Mouse (Mus musculus) left cerebral cortex, adult 2 months (tissue): ENCODE data around the gene Ifnar2. TPM values are rescaled to one million over a fixed set of nuclear protein-coding genes. Genes with fewer than 3 reads are reported as not detected.
A peak's percentile ranks its signal among the peaks of the same experiment; 100 is the strongest.

Experiments
- DNase-seq, 2 experiments: peaks; one replicate each; pipeline ENCODE4 v3.0.0; 2021 to 2022; ENCODE audit warnings: low spot score in 2 of 2, mixed read lengths in 1 of 2; ENCODE audit errors: extremely low spot score in 1 of 2
- H3K27ac ChIP-seq: fragments of 200-600 bp; 2 replicates; pipeline ENCODE4 v1.8.1; 2022
- H3K4me3 ChIP-seq: fragments of 200-600 bp; 2 replicates; pipeline ENCODE4 v1.8.1; 2022
- CTCF ChIP-seq: fragments of 200-600 bp; IDR thresholded peaks from 2 replicates; pipeline ENCODE4 v1.8.1; 2022; ENCODE audit warnings: antibody characterized with exemption, mild to moderate bottlenecking, moderate library complexity
- intact Hi-C: fragments of 180-260 bp; cut with DNase I; formaldehyde crosslinking; loops from one replicate; pipeline ENCODE4 v1.15.1; 2025
- total RNA-seq, 2 experiments: library from RNA; stranded (reverse); gene quantifications; 2 replicates each; pipeline ENCODE4 v1.2.3; 2021

Ifnar2 gene
- total RNA-seq, 2 experiments from 2014 or later = 20.2 to 20.3 TPM

DNA sequence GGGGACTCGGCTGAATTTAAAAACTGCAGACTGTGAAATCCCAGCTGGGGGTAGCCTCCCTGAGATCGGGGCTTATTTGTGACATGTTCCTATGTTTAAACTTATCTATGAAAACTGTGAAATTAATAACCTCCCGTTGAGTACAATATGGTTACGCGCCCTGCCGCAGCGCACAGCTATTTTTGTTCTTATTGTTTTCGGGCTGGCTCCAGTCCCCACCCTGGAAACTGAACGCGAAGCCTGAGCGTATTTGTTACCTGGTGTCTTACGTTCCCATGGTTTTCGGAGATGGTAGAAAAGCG, 24.4 kb upstream of the Ifnar2 start:
- no peak overlapping the region; the same call in 1 of the 2 replicates for H3K27ac ChIP-seq
- no peak for TF ChIP-seq CTCF
- H3K4me3 ChIP-seq = peak overlapping the region; percentile 26
- intact Hi-C loops = no loop called here
- no peak for DNase-seq

DNA sequence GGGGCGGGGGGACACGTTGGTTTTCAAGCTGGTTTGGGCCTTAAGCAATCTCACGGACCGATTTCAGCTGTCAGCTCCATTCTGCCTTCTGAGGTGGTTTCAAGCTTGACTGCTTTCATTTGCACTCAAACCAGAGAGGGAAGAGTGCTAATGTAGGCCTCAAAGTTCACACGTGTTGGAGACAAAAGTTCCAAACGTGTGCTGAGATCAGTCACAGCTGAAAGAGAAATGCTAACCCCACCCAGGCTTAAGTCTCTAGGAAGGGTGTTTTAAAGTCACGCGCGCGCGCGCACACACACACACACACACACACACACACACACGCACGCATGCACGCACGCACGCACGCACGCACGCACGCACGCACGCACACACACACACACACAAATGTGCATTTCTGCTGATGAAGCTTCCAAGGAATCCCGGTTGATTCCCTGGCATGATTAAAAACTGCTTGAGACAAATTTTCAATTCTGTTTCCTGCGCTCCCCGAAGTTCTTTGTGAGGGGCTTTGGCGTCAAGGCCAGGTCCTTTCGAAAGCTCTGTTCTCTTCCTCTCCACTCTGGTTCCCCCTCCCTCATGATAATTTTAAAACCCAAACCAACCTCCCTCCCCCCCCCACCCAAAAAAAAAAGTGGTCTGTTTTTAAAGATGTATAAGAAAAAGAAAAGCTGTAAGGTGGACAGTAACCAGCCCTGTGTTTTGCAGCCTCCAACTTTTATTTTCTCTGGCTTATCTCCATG, 23.8 kb upstream of the Ifnar2 start:
- Histone ChIP-seq H3K4me3 (peak overlapping the region; percentile 26), H3K27ac (no peak overlapping the region; the same call in 1 of the 2 replicates)
- no peak for DNase-seq
- TF ChIP-seq CTCF = no peak
- intact Hi-C loops = no loop called here

DNA sequence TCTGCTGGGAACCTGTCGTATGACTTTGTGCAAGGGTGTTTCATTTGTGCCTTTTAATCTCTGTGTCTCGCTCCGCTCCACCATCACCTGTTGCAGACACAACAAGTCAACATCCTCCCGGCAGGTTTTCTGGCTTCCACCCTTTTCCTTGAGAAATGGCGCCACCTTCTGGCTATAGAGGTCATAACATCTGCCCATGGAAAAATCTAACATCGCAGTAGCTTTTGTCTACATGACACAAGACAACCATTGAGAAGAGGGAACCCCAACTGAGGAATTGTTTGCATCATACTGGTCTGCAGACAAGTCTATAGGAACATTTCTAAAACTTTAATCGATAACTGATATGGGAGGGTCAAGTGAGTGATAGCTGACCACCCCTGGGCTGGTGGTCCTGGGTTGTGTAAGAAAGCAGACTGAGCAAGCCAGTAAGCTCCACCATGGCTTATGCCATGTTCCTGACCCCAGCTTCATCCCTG, 20.5 kb upstream of the Ifnar2 start:
- Histone ChIP-seq H3K4me3 (no peak overlapping the region), H3K27ac (no peak overlapping the region)
- DNase-seq = peak; percentile 75 to 84
- TF ChIP-seq CTCF = peak; percentile 85
- intact Hi-C loops = loop anchor here (1.0 to 2.0 kb wide), 2 partner anchors 191 to 271 kb away; no protein-coding TSS in a partner anchor

DNA sequence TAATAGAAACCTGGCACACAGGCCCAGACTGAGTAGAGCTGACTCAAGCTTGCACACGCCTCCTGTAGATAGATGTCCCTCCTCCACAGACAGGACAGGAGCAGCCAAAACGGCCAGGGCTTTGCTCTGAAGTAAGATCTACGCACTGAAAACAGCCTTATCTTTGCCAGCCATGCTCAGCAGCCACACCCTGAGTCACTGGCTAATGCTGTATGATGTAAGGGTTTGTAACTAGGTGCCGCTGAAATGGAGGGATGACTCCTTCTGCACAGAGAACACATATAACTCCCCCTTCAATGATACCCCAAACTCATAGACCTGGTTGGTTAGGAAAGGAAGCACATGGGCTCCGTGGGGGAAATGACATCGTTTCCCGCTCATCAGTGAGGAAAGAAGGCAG, 19.8 kb upstream of the Ifnar2 start:
- intact Hi-C loops = loop anchor here (1.0 to 2.0 kb wide), 2 partner anchors 192 to 271 kb away; no protein-coding TSS in a partner anchor
- no peak for TF ChIP-seq CTCF
- DNase-seq = no peak
- Histone ChIP-seq H3K27ac (no peak overlapping the region), H3K4me3 (no peak overlapping the region)

DNA sequence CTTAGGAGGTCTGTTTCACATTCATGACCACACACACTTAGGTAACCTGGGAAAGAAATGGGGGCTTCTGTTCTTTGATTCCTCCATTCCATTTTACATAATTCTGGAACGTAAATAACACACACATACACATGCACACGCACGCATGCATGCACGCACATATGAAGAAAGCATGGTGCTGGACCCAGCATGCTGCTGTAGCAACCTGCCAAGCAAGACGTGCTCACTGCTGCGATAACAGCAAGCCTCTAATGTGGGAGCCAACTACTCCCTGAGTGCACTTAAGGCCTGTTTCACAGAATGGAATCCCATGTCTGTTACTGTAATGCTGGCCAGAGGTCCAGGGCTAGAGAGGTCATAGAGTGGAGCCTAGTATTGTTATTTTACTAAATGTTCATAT, 19.4 kb upstream of the Ifnar2 start:
- H3K27ac ChIP-seq = no peak overlapping the region
- DNase-seq = no peak
- no peak overlapping the region for H3K4me3 ChIP-seq
- TF ChIP-seq CTCF = no peak
- intact Hi-C loops = loop anchor here (2.0 kb wide), 1 partner anchor 192 kb away; no protein-coding TSS in a partner anchor

DNA sequence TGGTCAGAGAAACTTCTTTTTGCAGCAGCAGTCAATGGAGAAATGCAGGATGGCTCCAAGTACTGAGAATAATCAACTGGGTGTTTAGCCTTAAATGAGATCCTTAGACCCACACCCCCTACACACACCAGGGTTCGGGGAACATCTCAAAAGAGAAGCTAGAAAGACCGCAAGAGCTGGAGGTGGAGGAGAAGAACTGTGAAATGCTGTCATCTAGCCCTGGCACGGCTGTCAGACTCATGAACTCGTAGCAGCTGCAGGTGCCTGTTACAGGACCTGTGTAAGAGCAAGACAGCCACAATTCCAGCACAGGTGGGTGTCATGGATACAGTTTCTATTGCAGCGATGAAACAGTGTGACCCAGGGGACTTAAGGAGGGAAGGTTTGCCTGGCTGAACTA, 18.9 kb upstream of the Ifnar2 start:
- intact Hi-C loops = loop anchor here (2.0 kb wide), 1 partner anchor 193 kb away; no protein-coding TSS in a partner anchor
- no peak overlapping the region for H3K4me3 ChIP-seq
- no peak overlapping the region for H3K27ac ChIP-seq
- TF ChIP-seq CTCF = no peak
- DNase-seq = no peak

DNA sequence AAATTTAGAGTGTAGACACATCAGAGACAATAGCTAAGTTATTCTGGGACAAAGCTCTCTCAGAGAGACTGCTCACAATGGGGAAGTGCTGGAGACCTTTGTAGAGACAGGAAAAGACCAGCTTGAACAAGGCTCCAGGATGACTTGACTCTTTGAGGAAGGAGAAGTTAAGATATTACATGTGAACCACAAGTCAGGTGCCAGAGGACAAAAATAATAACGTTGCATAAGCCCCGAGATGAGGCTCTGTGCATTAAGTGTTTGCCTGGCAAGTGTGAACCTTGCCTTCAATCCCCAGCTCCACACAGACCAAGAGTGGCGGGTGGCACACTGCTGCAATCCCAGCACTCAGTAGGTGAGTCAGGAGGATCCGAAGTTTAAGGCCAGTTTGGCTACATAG, 18.0 kb upstream of the Ifnar2 start:
- no peak for DNase-seq
- intact Hi-C loops = no loop called here
- no peak for TF ChIP-seq CTCF
- Histone ChIP-seq H3K27ac (no peak overlapping the region), H3K4me3 (no peak overlapping the region)

DNA sequence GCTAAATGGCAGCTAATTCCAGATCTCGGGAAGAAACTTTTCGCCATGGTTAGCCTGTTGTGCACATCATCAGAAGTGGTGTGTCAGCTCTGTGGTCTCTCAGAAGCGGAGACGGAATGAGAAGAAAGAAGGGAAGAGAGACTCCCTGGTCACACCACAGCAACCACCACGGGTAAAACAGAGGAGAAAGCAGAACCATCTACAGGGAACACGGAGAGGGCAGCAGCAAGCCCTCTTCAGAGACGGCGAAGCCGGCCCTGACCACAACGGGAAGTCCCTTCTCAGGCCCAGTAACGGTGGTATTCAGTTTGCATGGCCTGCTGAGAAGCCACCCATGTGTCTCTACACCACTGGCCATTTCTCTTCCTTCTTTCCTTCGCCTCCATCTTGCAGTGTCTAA, 17.4 kb upstream of the Ifnar2 start:
- Histone ChIP-seq H3K27ac (no peak overlapping the region), H3K4me3 (no peak overlapping the region)
- DNase-seq = no peak
- no peak for TF ChIP-seq CTCF
- intact Hi-C loops = loop anchor here (5.0 kb wide), 2 partner anchors 107 to 157 kb away; no protein-coding TSS in a partner anchor

DNA sequence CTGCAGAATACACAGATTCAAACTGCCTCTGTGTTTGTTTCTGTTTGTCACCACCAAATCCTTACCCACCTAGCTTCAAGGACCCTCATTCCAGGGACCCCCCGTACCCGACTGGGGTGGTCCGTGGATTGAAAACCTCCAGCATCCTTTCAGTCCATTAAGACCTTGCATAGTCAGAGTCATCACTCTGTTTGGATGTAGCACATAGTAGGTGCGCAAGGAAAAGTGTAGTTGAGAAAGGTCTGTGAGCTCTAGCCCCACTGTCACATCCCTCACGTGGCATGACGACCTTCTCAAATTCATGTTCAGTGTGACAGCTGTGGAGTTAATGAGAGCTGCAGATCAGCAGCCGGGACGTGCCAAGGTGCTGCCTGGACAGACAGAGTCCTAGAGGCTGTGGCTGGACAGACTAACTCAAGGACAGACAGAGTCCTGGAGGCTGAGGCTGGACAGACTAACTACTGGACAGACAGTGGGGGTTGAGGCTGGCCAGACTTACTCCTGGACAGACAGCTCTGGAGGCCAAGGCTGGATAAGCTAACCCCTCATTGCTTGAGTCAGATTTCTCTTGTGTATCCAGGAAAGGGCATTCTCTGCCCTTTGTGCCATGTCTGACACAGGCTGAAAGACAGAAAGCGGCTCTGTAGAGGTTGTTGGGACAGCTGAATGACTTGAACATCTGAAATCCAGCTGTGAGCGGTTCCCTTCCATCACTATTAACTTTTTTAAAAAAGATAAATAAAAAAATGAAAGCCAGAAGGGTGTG, 15.6 kb upstream of the Ifnar2 start:
- no peak for DNase-seq
- intact Hi-C loops = loop anchor here (5.0 kb wide), 2 partner anchors 105 to 155 kb away; no protein-coding TSS in a partner anchor
- TF ChIP-seq CTCF = no peak
- Histone ChIP-seq H3K27ac (no peak overlapping the region), H3K4me3 (no peak overlapping the region)

DNA sequence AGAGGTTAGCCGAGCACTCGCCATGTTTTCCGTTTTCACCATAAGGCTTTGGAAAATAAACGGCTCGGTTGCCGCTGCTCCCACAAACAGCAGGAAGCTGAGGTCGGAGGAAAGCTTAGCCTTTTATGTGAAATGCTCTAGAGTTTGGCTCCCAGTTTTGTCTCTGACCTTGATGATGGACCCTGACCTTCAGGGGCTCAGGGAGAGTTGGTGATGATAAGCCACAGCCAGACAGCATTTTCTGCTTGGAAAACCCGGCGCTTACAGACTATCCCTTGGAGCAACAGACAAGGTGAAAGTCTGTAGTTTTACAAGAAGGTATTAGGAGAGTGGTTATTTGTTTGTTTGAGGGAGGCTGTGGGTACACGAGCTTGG, 15.1 kb upstream of the Ifnar2 start:
- no peak overlapping the region for H3K27ac ChIP-seq
- no peak for TF ChIP-seq CTCF
- H3K4me3 ChIP-seq = no peak overlapping the region
- intact Hi-C loops = loop anchor here (5.0 kb wide), 2 partner anchors 105 to 155 kb away; no protein-coding TSS in a partner anchor
- DNase-seq = no peak

DNA sequence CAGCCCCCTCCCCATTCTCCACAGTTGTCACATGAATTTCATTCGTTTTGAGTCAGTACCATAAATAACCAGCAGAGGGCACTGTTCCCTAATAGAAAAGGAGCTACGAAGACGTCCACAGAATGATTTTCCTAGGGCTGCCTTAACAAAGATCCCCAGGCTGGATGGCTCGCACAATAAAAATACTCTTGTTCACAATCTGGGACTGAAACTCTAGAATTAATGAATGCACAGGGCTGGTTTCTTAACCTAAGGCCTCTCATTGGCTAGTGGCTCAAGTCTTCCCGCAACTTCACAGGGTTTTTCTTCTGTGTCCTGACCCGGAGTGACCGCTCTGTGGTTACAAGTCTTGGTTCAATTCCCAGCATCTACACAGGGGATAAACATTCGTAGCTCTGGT, 14.0 kb upstream of the Ifnar2 start:
- Histone ChIP-seq H3K27ac (no peak overlapping the region), H3K4me3 (no peak overlapping the region)
- intact Hi-C loops = loop anchor here (5.0 kb wide), 2 partner anchors 104 to 154 kb away; no protein-coding TSS in a partner anchor
- peak in 1 of 2 experiments; percentile 27 for DNase-seq
- TF ChIP-seq CTCF = peak; percentile 74

DNA sequence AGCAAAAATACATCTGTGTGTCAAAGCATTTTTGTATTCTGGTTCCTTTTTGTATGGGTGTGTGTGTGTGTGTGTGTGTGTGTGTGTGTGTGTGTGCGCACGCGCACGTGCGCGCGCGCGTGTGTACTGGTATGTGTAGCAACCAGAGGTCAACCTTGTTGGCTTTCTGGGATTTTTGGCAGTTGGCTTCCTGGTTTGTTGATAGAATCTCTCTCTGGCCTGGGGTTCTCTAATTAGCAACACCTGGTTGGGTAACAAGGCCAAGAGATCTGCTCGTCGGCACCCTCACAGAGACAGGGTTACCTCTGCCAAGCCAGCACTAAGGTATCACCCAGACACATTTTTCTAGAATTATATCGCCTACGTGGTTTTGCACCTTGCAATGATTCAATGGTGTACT, 13.1 kb upstream of the Ifnar2 start:
- Histone ChIP-seq H3K27ac (no peak overlapping the region), H3K4me3 (no peak overlapping the region)
- DNase-seq = no peak
- intact Hi-C loops = loop anchor here (5.0 kb wide), 2 partner anchors 103 to 153 kb away; no protein-coding TSS in a partner anchor
- TF ChIP-seq CTCF = no peak
